Mouse (Mus musculus) ZHBTc4 (cell line): Measurements from ENCODE around the gene Pygl.
A peak's percentile ranks its signal among the peaks of the same experiment; 100 is the strongest.
"Not testable (repeated sequence)": the region's sequence is repeated elsewhere in the genome, so short reads cannot be mapped to it uniquely, and the experiment has no call there.

ENCODE experiments used
- DNase-seq: peaks from one replicate; pipeline ENCODE4 v3.0.0-alpha.2; 2011; ENCODE audit warnings: low read depth, low spot score

The Pygl gene

DNA sequence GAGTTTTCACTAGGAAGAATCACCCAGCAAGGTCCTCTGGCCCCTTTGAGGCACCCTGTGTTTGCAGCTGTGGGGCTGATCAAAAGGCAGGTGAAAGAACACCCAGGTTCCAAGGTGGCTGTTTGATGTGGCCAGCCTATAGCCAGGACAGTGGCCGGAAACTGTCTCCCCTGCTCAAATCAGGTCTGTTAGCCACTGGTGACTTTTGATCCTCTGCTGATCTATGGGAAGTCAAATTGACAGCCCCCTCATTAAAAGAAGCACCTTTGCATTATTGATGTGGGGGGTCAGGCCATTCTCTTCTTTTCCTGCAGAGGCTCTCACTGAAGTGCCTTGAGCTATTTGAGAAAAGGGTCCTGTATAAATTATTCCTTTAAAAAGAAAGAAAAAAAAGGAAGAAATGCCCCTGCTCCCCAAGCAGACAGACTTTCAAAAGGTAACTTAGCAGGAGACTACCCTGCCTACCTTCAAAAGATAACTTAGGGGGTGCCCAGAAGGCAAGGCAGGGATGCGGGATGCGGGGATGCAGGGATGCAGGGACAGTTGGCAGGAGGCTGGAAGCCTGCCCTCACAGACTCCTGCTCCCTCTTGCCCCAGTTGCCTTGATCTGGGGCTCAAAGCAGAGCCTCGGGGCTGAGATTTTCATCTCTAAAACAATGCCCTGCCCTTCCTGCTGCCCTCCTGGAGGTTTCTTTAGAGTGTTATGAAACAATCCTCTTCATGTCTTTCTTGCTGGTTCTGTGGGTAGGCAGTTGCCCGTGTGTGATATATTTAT lies 73.8 kb downstream of the Pygl start:
- no peak for DNase-seq

DNA sequence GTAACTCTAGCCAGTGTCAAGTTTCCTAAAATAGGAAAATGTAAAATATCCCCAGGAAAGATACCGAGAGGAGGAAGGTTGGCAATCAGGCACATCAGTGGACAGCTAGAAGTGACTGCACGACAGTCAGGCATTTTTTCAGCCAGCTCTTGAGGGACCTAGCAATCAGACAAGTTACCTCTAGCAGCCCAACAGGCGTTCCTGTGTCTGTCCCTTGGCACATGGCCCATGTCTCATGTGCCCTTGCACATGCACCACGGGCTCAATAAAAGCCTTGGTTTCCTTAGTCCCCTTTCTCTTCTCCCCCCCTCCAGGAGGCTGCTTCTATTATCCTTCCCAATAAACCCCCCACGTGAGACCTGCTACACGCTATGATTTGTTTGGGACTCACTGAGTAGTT lies 75.1 kb downstream of the Pygl start:
- DNase-seq = no peak

DNA sequence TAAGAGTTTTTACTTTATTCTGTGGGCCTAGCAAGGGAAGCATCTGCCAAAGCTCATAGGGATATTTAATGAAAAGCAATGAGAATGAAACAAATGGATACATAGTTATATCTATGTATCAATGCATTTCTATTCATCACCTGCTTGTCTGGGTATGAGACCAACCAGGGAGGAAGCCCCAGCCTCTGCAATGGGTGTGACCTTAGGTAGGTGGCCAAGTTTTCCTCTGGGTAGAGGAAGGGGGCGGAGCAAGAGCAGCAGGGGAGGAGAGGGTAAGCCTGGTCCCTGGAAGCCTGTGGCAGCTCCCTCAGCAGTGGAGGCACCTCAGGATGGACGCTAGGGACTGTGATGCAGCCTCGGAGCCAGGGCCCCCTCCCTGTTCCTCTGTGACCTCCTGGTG lies 77.4 kb downstream of the Pygl start, which contains the start of gene Abhd12b:
Gene Abhd12b, plus strand, starts transcription at position 301 of the 400 bp plus-strand sequence.
- no peak for DNase-seq

DNA sequence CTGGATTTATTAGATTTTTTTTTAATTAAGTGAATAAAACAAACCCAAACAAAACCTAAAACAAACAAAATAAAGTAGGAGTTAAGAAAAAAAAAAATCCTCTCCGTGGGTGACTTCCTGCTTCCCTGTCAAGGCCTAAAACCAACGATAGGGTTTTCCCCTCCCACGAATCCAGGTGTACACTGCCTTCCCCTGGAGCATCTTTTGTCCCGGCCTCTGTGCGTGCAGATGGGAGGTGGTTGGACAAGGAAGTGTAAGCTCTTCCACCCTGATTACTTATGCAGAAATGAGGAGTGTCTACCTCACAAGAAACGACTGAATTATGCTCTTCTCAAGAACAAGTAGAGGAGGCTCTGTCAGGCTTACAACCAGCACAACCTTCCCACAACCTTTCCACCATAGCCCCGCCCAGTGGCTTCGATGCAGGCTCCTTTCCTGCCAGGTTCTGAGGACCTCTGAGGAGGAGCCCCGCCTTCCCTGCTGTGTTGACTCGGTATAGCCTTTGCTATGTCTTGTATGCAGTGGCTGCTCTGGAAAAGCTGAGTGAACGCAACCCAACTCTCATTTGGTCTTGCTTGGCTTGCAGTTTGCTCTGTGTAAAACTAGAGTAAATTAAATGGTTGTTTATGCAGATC lies 82.5 kb downstream of the Pygl start:
- peak; percentile 82 for DNase-seq

DNA sequence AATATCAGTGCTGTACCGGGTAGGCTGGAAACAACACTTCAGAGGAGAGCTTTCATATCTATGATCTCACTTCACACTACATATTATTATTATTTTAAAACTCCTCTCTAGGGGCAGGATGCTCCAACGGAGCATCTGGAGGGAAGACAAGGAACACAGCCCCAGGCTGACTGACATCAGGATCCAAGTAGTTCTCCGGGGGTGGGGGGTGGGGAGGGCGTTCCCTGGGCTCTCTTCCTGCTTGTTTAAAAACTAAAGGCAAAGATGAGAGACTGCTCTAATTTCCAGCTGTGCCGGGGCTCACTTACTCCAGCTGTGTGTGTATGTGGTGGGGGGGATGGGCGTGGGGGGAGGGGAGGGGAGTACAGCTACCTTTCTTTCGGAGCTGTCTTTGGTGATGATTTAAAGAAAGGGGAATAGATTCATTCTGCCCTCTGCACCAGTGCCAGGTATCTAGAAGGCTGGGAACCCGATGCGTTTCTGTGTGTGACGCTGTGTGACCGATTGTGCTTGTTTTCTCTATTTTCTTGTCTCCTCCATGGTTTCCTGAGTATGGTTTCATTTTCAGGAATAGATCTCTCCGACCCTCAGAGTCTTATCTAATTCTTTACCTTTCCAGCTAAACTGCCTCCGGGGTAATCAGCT lies 83.2 kb downstream of the Pygl start:
- DNase-seq = peak; percentile 82

DNA sequence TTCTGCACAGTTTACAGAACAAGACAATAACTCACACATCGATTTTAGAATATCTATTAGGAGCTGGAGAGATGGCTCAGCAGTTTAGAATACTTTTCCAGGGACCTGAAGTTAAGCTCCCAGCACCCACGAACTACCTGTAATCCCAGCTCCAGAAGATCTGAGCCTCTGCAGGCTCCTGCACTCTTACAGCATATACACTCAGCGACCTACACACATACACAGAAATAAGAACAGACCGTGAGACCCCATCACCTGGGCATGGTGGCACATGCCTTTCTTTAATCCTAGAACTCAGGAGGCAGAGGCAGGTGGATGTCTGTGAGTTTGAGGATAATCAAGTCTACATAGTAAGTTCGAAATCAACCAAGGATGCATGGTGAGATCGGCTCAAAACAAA lies 85.7 kb downstream of the Pygl start:
- DNase-seq = no peak

DNA sequence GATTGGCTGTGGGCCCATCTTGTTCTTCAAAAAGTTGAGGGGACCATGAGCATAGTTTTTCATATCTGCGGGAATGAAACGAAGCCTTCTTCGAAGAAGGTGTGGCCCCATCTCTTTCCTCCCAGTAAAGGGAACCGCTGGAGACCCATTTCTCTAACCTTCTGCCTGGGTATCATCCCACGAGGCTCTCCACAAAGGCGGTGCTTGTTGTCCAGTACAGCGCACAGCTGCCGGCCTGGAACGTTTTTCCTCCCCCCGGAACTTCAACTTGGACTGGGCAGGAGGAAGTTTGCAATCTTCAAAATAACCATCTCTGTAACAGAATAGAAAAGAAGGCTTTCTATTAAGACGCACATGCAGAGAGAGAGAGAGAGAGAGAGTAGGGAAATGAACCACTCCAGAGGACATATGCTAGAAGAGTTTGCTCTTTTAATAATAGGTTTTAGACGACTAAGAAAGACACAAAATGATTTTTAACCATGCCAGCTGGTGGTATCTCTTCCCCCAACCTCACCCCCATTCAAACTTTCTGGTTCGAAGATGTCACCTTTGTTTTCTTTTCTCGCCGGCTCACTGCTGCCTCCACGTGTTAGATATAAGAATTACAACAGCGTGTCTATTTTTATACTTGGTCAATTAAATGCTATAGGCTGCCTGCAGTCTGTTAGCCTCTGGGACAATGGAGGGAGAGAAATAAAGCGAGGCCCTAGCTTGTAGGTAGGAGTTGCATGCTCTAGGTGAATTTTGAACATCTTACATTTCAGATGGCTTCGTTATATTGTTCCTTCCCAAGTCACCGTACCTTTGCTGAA lies 86.4 kb downstream of the Pygl start:
- peak; percentile 77 for DNase-seq

DNA sequence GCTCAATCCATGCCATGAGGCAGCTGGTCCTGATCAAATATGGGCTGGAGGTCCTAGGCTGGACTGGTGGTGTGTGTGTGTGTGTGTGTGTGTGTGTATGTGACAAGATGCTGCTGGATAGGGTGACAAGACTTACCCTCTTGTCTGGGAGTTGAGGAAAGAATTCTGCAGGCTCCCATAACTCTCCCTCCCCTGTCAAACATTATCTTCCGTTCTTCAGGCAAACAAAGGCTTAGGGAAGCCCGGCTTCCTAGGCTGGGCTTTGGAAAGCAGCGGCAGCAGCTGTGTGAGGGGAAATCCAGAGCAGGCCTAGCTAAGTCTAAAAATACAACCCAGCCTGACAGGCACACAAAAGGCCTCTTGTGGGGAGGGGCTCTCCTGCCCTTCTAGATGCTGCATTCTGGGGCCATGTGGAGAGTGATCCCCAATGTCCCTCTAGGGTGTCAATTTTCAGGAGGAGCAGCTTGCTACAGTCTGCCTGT lies 87.1 kb downstream of the Pygl start:
- DNase-seq = not testable (repeated sequence)

DNA sequence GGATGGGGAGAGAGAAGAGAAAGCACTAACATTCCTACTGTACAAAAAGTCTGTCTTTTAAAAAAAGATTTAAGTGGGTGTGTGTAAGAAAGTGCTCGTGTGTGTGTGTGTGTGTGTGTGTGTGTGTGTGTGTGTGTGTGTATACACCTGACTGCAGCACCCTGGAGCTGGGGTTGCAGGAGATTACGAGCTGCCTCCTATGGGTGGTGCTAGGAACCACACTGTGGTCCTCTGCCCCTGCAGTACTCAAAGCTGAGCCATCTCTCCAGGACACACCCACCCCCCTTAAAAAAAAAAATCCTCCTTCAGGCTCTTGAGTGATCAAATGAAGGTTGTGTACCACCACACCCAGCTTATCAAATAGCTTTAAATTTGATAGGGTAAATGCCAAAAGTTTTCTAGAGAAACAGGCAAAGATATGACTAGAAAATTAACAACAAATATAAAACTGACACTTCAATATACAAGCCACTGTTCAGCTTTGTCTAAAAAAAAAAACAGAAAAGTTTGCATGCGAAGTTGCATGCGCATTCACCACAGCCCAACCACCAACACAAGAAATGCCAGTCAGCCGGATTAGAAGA lies 90.2 kb downstream of the Pygl start:
- peak; percentile 52 for DNase-seq
